Mouse (Mus musculus) liver, embryonic 14.5 days (tissue): ENCODE data around the gene Stk17b. TPM values are rescaled to one million over a fixed set of nuclear protein-coding genes. Genes with fewer than 3 reads are reported as not detected.

Experiments used
- ATAC-seq: fragments of 200-750 bp; cut with Nextera tagmentation; 2 replicates; pipeline ENCODE4 v1.8.0; 2017; ENCODE audit warnings: moderate number of reproducible peaks, mild to moderate bottlenecking, moderate library complexity; ENCODE audit not compliant: insufficient read depth
- DNase-seq, 3 experiments: peaks; one replicate each; pipeline ENCODE4 v3.0.0-alpha.2; 2012 to 2013; ENCODE audit warnings: low read depth in 3 of 3, low spot score in 3 of 3
- H3K27ac ChIP-seq: fragments of 300-500 bp; sonication (generic); 2 replicates; pipeline ENCODE4 v1.5.1; 2014; ENCODE audit warnings: moderate library complexity, mild to moderate bottlenecking, control low read depth, inconsistent platforms
- H3K27me3 ChIP-seq: fragments of 300-500 bp; sonication (generic); 2 replicates; pipeline ENCODE4 v1.6.1; 2014; ENCODE audit warnings: mild to moderate bottlenecking, low read length, moderate library complexity; ENCODE audit not compliant: control insufficient read depth, insufficient read depth
- H3K36me3 ChIP-seq: fragments of 300-500 bp; sonication (generic); replicated peaks from 2 replicates; pipeline ENCODE4 v1.6.1; 2014; ENCODE audit warnings: low read depth; ENCODE audit not compliant: control insufficient read depth, insufficient read depth
- H3K4me1 ChIP-seq, 2 experiments: fragments of 200-500 bp in 1 of 2; fragments of 300-500 bp in 1 of 2; sonication (generic) in 1 of 2; replicated peaks; 2 replicates each; pipeline ENCODE4 v1.6.1; 2012 to 2014; ENCODE audit warnings: antibody characterized with exemption in 1 of 2, inconsistent platforms in 1 of 2, low read length in 1 of 2; ENCODE audit not compliant: control insufficient read depth in 2 of 2, insufficient read depth in 2 of 2
- H3K4me2 ChIP-seq: fragments of 300-500 bp; sonication (generic); 2 replicates; pipeline ENCODE4 v1.6.1; 2014; ENCODE audit warnings: low read depth, mild to moderate bottlenecking, control low read depth, moderate library complexity
- H3K4me3 ChIP-seq, 2 experiments: fragments of 200-500 bp in 1 of 2; fragments of 300-500 bp in 1 of 2; sonication (generic) in 1 of 2; 2 replicates each; pipeline ENCODE4 v1.5.1; 2012 to 2014; ENCODE audit warnings: low read depth in 2 of 2, low read length in 2 of 2, mild to moderate bottlenecking in 2 of 2, control low read depth in 1 of 2, inconsistent platforms in 1 of 2, moderate library complexity in 1 of 2; ENCODE audit not compliant: insufficient read depth in 1 of 2
- H3K9ac ChIP-seq: fragments of 300-500 bp; sonication (generic); replicated peaks from 2 replicates; pipeline ENCODE4 v1.6.1; 2014; ENCODE audit warnings: mild to moderate bottlenecking, control low read depth, moderate library complexity
- H3K9me3 ChIP-seq: fragments of 300-500 bp; sonication (generic); 2 replicates; pipeline ENCODE4 v1.6.1; 2016; ENCODE audit warnings: low read length, mixed read lengths; ENCODE audit not compliant: control insufficient read depth
- CTCF ChIP-seq: IDR thresholded peaks from 2 replicates; pipeline ENCODE4 v1.5.1; 2016; ENCODE audit warnings: antibody characterized with exemption, low read depth, control low read depth
- EP300 ChIP-seq: IDR thresholded peaks from 2 replicates; pipeline ENCODE4 v1.6.1; 2016; ENCODE audit warnings: antibody characterized with exemption, low read depth
- WGBS: fragments of 180-500 bp; shearing (Covaris S2); extraction: QIAGEN DNeasy Blood & Tissue Kit; methylation state at CpG from one replicate; pipeline ENCODE4 v1.1.7; 2014; ENCODE audit not compliant: insufficient replicate concordance; 5-methylcytosine and 5-hydroxymethylcytosine counted together
- polyA plus RNA-seq, 2 experiments: library from polyadenylated mRNA; depleted of rRNA in 1 of 2; stranded (reverse) in 1 of 2; unstranded in 1 of 2; fragments of >200 nt; fragmentation: Nextera tagmentation in 1 of 2; extraction: Ambion mirVana in 1 of 2; gene quantifications; 2 replicates each; pipeline versions ENCODE4 v1.2.1 to v1.2.3; 2012 to 2014

The Stk17b gene
- polyA plus RNA-seq, 2 experiments, result 6.8 to 19.8 TPM

GRCm38 (mm10) chr1:53775545-53775944, 9.5 kb downstream of the Stk17b start:
- no peak for ATAC-seq
- WGBS, result 73% methylated on average over 2 of the region's 2 CpGs
- Histone ChIP-seq H3K9ac (no peak overlapping the region), H3K9me3 (no peaks in the 10 kb centered on the region), H3K4me1 (peaks cover 0 to 2% of the 10 kb centered on the region in 2 experiments; a peak in 2 of 4 replicates), H3K36me3 (no peaks in the 10 kb centered on the region), H3K27ac (no peak overlapping the region), H3K4me3 (no peak overlapping the region), H3K27me3 (no peaks in the 10 kb centered on the region), H3K4me2 (no peak overlapping the region)
- no peak for DNase-seq
- TF ChIP-seq CTCF (no peak), EP300 (no peak)

GRCm38 (mm10) chr1:53775036-53775435, 10.0 kb downstream of the Stk17b start:
- no peaks in the 10 kb centered on the region for H3K36me3 ChIP-seq
- ATAC-seq (no peak), DNase-seq (no peak)
- H3K4me2 ChIP-seq, result no peak overlapping the region
- H3K4me3 ChIP-seq, result no peak overlapping the region
- peaks cover 0 to 2% of the 10 kb centered on the region in 2 experiments; a peak in 2 of 4 replicates for H3K4me1 ChIP-seq
- TF ChIP-seq EP300, result no peak
- TF ChIP-seq CTCF, result no peak
- H3K9me3 ChIP-seq, result no peaks in the 10 kb centered on the region
- no peak overlapping the region for H3K27ac ChIP-seq
- H3K27me3 ChIP-seq, result no peaks in the 10 kb centered on the region
- WGBS, result 59% methylated on average over 6 of the region's 6 CpGs
- H3K9ac ChIP-seq, result no peak overlapping the region

GRCm38 (mm10) chr1:53774571-53774970, 10.5 kb downstream of the Stk17b start:
- no peaks in the 10 kb centered on the region for H3K9me3 ChIP-seq
- H3K27me3 ChIP-seq, result no peaks in the 10 kb centered on the region
- H3K4me2 ChIP-seq, result no peak overlapping the region
- H3K9ac ChIP-seq, result no peak overlapping the region
- H3K4me3 ChIP-seq, result no peak overlapping the region
- no peaks in the 10 kb centered on the region for H3K36me3 ChIP-seq
- TF ChIP-seq CTCF, result no peak
- no peak for TF ChIP-seq EP300
- ATAC-seq (no peak), DNase-seq (no peak)
- 55% methylated on average over 3 of the region's 3 CpGs for WGBS
- H3K27ac ChIP-seq, result no peak overlapping the region
- peaks cover 0 to 2% of the 10 kb centered on the region in 2 experiments; a peak in 2 of 4 replicates for H3K4me1 ChIP-seq

- H3K36me3 ChIP-seq, result no peaks in the 10 kb centered on the region
- no peak overlapping the region for H3K4me3 ChIP-seq
- no peaks in the 10 kb centered on the region for H3K27me3 ChIP-seq
- no peak overlapping the region for H3K4me2 ChIP-seq
- TF ChIP-seq CTCF (no peak), EP300 (no peak)
- peaks cover 0 to 2% of the 10 kb centered on the region in 2 experiments; a peak in 2 of 4 replicates for H3K4me1 ChIP-seq
- DNase-seq, result peak; percentile 16 to 35 (median 20)
- WGBS, result 10% methylated on average over 6 of the region's 6 CpGs
- no peaks in the 10 kb centered on the region for H3K9me3 ChIP-seq
- no peak overlapping the region for H3K27ac ChIP-seq
- no peak overlapping the region for H3K9ac ChIP-seq
- ATAC-seq, result no peak
Measured at GRCm38 (mm10) chr1:53773994-53774393, 11.0 kb downstream of the Stk17b start.

- Histone ChIP-seq H3K9me3 (no peaks in the 10 kb centered on the region), H3K36me3 (no peaks in the 10 kb centered on the region), H3K27ac (no peak overlapping the region), H3K4me1 (peaks cover 0 to under 1% of the 10 kb centered on the region in 2 experiments; a peak in 2 of 4 replicates), H3K27me3 (no peaks in the 10 kb centered on the region), H3K4me2 (no peak overlapping the region), H3K4me3 (no peak overlapping the region), H3K9ac (no peak overlapping the region)
- no peak for ATAC-seq
- no peak for DNase-seq
- TF ChIP-seq EP300, result no peak
- TF ChIP-seq CTCF, result no peak
- WGBS, result 55% methylated on average over 3 of the region's 3 CpGs
Measured at GRCm38 (mm10) chr1:53772967-53773366, 12.1 kb downstream of the Stk17b start.
